Mouse (Mus musculus) embryonic facial prominence, embryonic 11.5 days (tissue): Measurements from ENCODE around the gene Tfam. TPM values are rescaled to one million over a fixed set of nuclear protein-coding genes. Genes with fewer than 3 reads are reported as not detected.

Experiments
- ATAC-seq: fragments of 200-750 bp; cut with Nextera tagmentation; replicated peaks from 2 replicates; pipeline ENCODE4 v1.8.0; 2017; ENCODE audit warnings: low read depth; ENCODE audit not compliant: insufficient number of reproducible peaks, low FRiP score, low TSS enrichment
- DNase-seq: peaks from one replicate; pipeline ENCODE4 v3.0.0-alpha.2; 2015; ENCODE audit warnings: low spot score
- H3K27ac ChIP-seq: fragments of 300-500 bp; sonication (generic); replicated peaks from 2 replicates; pipeline ENCODE4 v1.5.1; 2014; ENCODE audit warnings: mild to moderate bottlenecking, low read depth, low read length, control low read depth
- H3K27me3 ChIP-seq: fragments of 300-500 bp; sonication (generic); 2 replicates; pipeline ENCODE4 v1.6.1; 2014; ENCODE audit warnings: mild to moderate bottlenecking, low read length, moderate library complexity, mixed read lengths; ENCODE audit not compliant: control insufficient read depth, insufficient read depth
- H3K36me3 ChIP-seq: fragments of 300-500 bp; sonication (generic); replicated peaks from 2 replicates; pipeline ENCODE4 v1.6.1; 2014; ENCODE audit warnings: low read depth, mild to moderate bottlenecking, low read length, moderate library complexity, mixed read lengths; ENCODE audit not compliant: control insufficient read depth, insufficient read depth
- H3K4me1 ChIP-seq: fragments of 300-500 bp; sonication (generic); 2 replicates; pipeline ENCODE4 v1.6.1; 2014; ENCODE audit warnings: low read length, mixed read lengths; ENCODE audit not compliant: control insufficient read depth, insufficient read depth
- H3K4me2 ChIP-seq: fragments of 300-500 bp; sonication (generic); 2 replicates; pipeline ENCODE4 v1.6.1; 2014; ENCODE audit warnings: low read depth, mild to moderate bottlenecking, control low read depth, low read length, moderate library complexity
- H3K4me3 ChIP-seq: fragments of 300-500 bp; sonication (generic); 2 replicates; pipeline ENCODE4 v1.5.1; 2014; ENCODE audit warnings: low read depth, low read length, control low read depth
- H3K9ac ChIP-seq: fragments of 300-500 bp; sonication (generic); replicated peaks from 2 replicates; pipeline ENCODE4 v1.6.1; 2014; ENCODE audit warnings: mild to moderate bottlenecking, control low read depth, low read length
- H3K9me3 ChIP-seq: fragments of 300-500 bp; sonication (generic); replicated peaks from 2 replicates; pipeline ENCODE4 v1.6.1; 2016; ENCODE audit warnings: mild to moderate bottlenecking, low read length, inconsistent platforms, mixed read lengths; ENCODE audit not compliant: control insufficient read depth
- WGBS: fragments of 180-500 bp; shearing (Covaris S2); extraction: QIAGEN DNeasy Blood & Tissue Kit; methylation state at CpG from one replicate; pipeline ENCODE4 v1.1.7; 2014; 5-methylcytosine and 5-hydroxymethylcytosine counted together
- polyA plus RNA-seq: library from polyadenylated mRNA; unstranded; fragments of >200 nt; fragmentation: Nextera tagmentation; extraction: Ambion mirVana; gene quantifications from 2 replicates; pipeline ENCODE4 v1.2.1, GENCODE M21; 2014

The Tfam gene
- polyA plus RNA-seq, 1 experiment from 2014 or later, result 125 TPM

DNA sequence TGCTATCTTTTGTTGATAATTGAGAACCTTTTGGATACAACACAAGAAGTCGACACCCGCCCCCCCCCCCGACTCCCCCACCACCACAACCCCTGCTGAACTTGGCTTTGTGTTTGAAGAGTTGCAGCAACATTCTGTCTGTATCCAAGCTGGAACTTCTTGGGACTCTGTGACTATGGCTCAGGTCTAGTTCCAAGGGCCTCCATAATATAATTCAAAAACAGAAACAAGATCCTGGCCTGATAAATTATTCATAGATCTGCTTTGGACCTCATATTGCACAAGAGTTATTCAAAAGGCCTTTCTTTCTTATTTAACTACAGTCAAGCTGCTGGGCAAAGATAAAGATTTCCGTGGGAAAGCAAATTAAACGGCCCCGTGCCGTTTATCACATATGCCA, 44.8 kb downstream of the Tfam start:
- H3K9ac ChIP-seq, result no peak overlapping the region
- ATAC-seq (no peak), DNase-seq (no peak)
- no peak overlapping the region for H3K4me2 ChIP-seq
- no peak overlapping the region for H3K4me3 ChIP-seq
- H3K36me3 ChIP-seq, result no peaks in the 10 kb centered on the region
- H3K27ac ChIP-seq, result no peak overlapping the region
- H3K4me1 ChIP-seq, result no peaks in the 10 kb centered on the region
- H3K9me3 ChIP-seq, result no peaks in the 10 kb centered on the region
- 85% methylated on average over 7 of the region's 7 CpGs for WGBS
- H3K27me3 ChIP-seq, result no peaks in the 10 kb centered on the region

DNA sequence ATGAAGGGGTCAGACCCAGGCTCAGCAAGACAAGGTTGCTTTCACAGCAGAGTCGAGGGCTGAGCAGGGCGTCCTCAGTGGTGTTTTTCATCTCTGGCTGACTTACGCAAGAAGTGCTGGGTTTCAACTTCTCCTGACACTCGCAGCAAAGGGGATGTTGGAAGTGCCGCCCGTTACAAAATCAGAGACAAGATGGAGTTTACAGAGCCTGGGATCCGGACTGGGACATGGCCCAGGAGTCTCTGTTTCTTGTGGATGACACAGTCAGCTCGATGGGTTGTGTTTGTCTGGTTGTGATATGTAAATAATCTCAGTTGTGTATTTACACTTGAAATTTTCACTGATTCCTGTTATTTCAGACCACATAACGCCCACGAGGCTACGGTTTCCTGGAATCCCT, 45.2 kb downstream of the Tfam start:
- no peaks in the 10 kb centered on the region for H3K9me3 ChIP-seq
- no peaks in the 10 kb centered on the region for H3K27me3 ChIP-seq
- H3K36me3 ChIP-seq, result no peaks in the 10 kb centered on the region
- 82% methylated on average over 11 of the region's 11 CpGs for WGBS
- no peak overlapping the region for H3K4me2 ChIP-seq
- H3K4me1 ChIP-seq, result no peaks in the 10 kb centered on the region
- DNase-seq, result no peak
- no peak overlapping the region for H3K9ac ChIP-seq
- ATAC-seq, result no peak
- no peak overlapping the region for H3K27ac ChIP-seq
- H3K4me3 ChIP-seq, result no peak overlapping the region

DNA sequence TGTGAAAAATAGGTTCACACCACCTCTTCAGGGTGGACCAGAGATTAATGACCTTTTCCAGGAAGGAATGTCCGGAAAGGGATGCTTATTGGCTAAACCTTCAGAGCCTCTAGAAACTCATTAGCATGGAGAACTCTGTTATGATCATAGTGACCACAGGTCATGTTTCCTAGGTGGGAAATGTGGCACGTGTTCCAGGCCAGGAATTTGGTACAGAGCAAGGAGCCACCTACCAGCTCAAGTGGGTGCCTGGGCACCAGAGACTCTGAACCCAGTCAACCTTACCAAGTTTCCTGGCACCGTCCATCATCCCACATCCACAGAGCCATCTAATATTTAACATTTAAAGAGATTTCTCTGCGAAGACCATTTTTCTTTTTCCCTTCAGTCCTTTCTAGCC, 49.4 kb downstream of the Tfam start:
- H3K4me1 ChIP-seq, result no peaks in the 10 kb centered on the region
- no peaks in the 10 kb centered on the region for H3K36me3 ChIP-seq
- no peak overlapping the region for H3K4me3 ChIP-seq
- 80% methylated on average over 4 of the region's 4 CpGs for WGBS
- H3K9me3 ChIP-seq, result no peaks in the 10 kb centered on the region
- ATAC-seq, result no peak
- no peaks in the 10 kb centered on the region for H3K27me3 ChIP-seq
- no peak overlapping the region for H3K27ac ChIP-seq
- no peak overlapping the region for H3K9ac ChIP-seq
- H3K4me2 ChIP-seq, result no peak overlapping the region
- no peak for DNase-seq

DNA sequence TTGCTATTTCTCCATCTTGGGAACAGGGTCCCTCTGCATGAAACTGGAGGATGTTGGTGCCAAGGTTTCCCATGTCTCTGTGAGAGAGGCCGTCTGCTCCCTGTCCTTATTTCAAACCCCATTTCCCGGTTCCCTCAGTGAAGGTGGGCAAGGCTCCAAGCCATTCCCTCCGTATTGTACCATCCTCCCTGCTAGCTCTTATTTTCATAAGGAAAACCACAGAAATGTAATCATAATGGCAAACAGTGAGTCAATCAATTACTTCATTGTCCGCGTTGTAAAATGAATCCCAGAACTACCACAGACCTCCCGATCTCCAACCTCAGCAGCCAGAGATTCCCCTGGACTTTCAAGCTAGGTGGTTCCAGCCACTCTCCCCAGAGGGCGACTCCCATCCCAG, 53.0 kb downstream of the Tfam start:
- ATAC-seq (no peak), DNase-seq (no peak)
- no peaks in the 10 kb centered on the region for H3K36me3 ChIP-seq
- H3K27me3 ChIP-seq, result no peaks in the 10 kb centered on the region
- no peaks in the 10 kb centered on the region for H3K4me1 ChIP-seq
- H3K4me3 ChIP-seq, result no peak overlapping the region
- no peak overlapping the region for H3K27ac ChIP-seq
- no peak overlapping the region for H3K4me2 ChIP-seq
- H3K9me3 ChIP-seq, result no peaks in the 10 kb centered on the region
- H3K9ac ChIP-seq, result no peak overlapping the region
- WGBS, result 86% methylated on average over 7 of the region's 7 CpGs

DNA sequence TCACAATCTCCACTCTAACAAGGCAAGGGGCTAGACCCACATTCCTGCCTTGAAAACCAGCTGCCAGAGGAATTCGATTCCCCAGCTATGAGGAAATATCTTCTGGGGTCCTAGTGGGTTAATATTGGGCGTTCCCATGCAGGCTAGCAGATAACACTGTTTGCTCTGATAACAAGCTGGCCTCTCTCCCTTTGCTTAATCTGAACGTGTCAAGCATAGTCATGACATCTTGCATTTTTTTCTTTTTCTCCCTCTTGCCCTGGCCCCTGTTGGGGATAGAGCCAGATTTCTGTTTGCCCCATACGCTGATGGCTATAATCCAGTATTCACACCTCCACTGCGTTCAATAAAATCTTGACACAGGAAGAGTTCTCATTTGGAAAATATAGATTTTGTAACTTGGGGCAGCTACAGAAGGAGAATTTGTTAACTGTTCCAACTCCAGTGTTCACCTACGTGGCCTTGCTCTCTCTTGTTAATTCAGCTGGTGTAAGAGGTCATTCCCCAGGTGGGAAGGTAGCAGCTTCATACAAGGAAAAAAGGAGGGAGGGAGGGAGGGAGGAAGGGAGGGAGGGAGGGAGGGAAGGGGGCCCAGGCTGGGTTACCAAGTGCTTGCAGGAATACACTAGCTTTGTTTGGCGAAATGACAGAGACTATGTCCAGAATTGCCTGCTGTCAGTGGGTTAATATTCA, 54.6 kb downstream of the Tfam start:
- Histone ChIP-seq H3K4me2 (no peak overlapping the region), H3K27ac (no peak overlapping the region), H3K36me3 (no peaks in the 10 kb centered on the region), H3K9me3 (no peaks in the 10 kb centered on the region), H3K27me3 (no peaks in the 10 kb centered on the region), H3K9ac (no peak overlapping the region), H3K4me1 (no peaks in the 10 kb centered on the region), H3K4me3 (no peak overlapping the region)
- WGBS, result 55% methylated on average over 7 of the region's 7 CpGs
- DNase-seq, result no peak
- no peak for ATAC-seq

DNA sequence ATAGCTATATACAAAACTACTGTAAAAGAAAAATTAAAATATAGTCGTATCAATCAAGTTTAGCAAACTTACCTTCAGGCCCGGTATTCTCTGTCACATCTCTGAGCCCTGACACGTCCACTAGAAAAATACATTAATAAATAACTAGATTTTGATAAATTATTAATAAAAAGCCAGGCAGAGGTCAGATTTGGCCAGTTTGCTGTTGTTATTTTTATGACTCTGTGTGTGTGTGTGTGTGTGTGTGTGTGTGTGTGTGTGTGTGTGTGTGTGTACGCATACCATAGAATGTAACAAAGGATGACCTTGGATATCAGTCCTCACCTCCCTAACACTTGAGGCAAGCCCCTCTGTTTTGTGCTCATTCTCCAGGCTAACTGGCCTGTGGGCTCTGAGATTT, 56.1 kb downstream of the Tfam start:
- DNase-seq, result no peak
- Histone ChIP-seq H3K9me3 (no peaks in the 10 kb centered on the region), H3K4me2 (no peak overlapping the region), H3K4me3 (no peak overlapping the region), H3K4me1 (no peaks in the 10 kb centered on the region), H3K36me3 (no peaks in the 10 kb centered on the region), H3K9ac (no peak overlapping the region), H3K27ac (no peak overlapping the region), H3K27me3 (no peaks in the 10 kb centered on the region)
- 87% methylated on average over 4 of the region's 4 CpGs for WGBS
- ATAC-seq, result no peak

DNA sequence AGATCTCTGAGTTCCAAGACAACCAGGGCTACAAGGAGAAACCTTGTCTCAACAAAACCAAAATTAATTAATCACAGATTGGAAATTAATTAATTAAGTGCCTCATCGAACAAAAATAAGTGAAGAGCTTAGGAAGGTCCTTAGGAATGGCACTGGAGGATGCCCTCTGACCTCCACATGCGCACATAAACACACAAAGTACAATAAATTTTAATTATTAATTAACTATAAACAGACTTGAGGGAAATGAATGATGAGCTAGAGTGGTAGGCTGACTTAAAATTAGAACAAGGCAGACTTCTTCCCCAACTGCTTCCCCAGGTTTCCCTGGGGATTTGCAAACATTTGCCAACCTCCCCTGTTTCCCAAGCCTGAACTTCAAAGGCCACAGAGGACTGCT, 57.0 kb downstream of the Tfam start:
- no peak for ATAC-seq
- Histone ChIP-seq H3K9ac (no peak overlapping the region), H3K4me3 (no peak overlapping the region), H3K4me2 (no peak overlapping the region), H3K36me3 (no peaks in the 10 kb centered on the region), H3K4me1 (no peaks in the 10 kb centered on the region), H3K27ac (no peak overlapping the region), H3K27me3 (no peaks in the 10 kb centered on the region), H3K9me3 (no peaks in the 10 kb centered on the region)
- no peak for DNase-seq
- 72% methylated on average over 2 of the region's 2 CpGs for WGBS

DNA sequence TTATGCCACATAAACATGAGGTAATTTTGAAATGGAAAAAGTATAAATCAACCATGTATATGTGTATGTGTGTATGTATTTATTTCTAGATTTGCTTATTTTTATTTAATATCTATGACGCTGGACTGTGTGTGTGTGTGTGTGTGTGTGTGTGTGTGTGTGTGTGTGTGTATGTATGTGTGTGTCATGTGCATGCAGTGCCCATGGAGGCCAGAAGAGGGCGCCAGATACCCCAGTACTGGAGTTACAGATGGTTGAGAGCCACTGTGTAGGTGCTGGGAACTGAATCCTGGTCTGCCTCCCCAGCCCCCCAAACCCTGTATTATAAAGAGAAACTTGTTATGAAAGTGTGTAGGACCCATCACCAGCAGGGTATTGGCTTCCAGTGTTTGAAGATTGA, 58.0 kb downstream of the Tfam start:
- 78% methylated on average over 2 of the region's 2 CpGs for WGBS
- H3K4me3 ChIP-seq, result no peak overlapping the region
- H3K9ac ChIP-seq, result no peak overlapping the region
- H3K4me2 ChIP-seq, result no peak overlapping the region
- H3K36me3 ChIP-seq, result no peaks in the 10 kb centered on the region
- H3K4me1 ChIP-seq, result no peaks in the 10 kb centered on the region
- no peaks in the 10 kb centered on the region for H3K9me3 ChIP-seq
- DNase-seq (no peak), ATAC-seq (no peak)
- no peak overlapping the region for H3K27ac ChIP-seq
- no peaks in the 10 kb centered on the region for H3K27me3 ChIP-seq
